Mouse (Mus musculus): Measurements from ENCODE around the gene Trim11. TPM values are rescaled to one million over a fixed set of nuclear protein-coding genes. Genes with fewer than 3 reads are reported as not detected.

The Trim11 gene
- polyA plus RNA-seq, 1 experiment from 2014 or later, result 9.1 TPM

DNA sequence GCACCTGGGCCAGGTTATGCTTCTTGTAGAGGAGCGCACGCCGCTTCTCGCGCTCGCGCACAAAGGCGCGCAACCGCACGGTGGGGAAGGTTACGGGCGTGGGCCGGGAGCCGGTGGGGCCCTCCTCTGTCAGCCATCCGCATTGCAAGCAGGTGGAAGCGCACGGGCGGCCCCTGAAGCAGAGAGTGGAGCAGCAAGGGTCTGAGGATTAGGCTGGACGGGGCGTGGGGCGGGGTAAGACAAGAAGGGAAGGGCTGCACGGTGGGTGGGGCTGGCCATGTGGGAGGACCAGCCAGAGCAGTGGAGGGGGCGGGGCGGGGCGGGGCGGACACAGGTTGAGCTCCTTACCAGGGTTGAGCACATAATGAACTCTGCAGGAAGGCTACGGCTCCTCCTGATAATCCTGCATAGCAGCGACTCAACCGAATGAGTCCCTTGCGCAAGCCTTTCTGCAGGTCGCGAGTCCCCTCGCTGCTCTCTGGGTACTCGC is 16.5 kb downstream of the Trim11 start:
- Histone ChIP-seq H3K4me1 (replicated peaks) (peaks cover 44% of the 10 kb centered on the region), H3K9ac (peak overlapping the region; percentile 40; the same call in 1 of the 2 replicates)
- peak; percentile 67 for ATAC-seq (ENCODE audit: insufficient read depth)

DNA sequence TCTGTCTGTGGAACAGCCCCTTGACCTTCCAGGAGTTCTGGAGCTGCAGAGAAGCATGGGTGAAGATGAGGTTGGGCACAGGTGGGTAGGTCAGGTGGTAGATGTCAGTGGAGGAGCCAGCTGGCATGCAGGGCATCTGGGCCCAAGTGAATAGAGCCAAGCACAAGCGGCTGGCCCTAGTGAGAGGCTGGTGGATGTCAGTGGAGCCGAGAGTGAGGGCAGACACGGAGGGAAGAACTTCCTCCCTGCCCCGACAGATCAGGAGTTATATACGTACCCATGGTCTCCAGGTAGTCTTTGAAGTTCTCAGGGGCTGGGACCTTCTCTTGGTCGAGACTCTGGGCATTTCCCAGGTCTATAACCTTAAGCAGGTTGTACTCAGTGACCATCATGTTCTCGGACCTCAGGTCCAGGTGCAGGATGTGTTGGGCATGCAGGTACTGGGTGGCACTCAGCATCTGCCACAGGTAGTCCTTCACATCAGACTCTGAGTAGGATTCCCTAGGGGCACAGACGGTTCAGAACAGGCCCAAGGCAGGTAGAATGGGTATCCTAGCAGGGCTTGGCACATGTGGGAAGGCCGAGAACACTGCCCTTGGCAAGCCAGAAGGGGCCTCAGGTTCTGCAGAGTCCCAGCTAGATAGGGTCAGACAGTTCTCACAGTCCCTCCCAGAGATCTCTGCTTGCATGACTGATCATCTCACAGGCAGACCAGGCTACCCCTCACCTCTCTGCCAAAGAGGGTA is 17.3 kb downstream of the Trim11 start:
- peaks cover 44% of the 10 kb centered on the region for H3K4me1 ChIP-seq (replicated peaks)
- WGBS (ENCODE audit: insufficient replicate concordance), result 61% methylated on average over 9 of the region's 9 CpGs
- no peak overlapping the region for H3K27ac ChIP-seq (replicated peaks)
- no peaks in the 10 kb centered on the region for H3K9me3 ChIP-seq (replicated peaks)
- no peak for ATAC-seq (ENCODE audit: insufficient read depth)
- H3K9ac ChIP-seq, result no peak overlapping the region
- peak overlapping the region; percentile 78 for H3K4me2 ChIP-seq
- no peak overlapping the region for H3K4me3 ChIP-seq (replicated peaks)
- peaks cover 31% of the 10 kb centered on the region for H3K27me3 ChIP-seq
- H3K36me3 ChIP-seq (replicated peaks), result peaks cover 5% of the 10 kb centered on the region; the same call in 1 of the 2 replicates

More for the DNA sequence above, 16.5 kb downstream of the Trim11 start:
- Histone ChIP-seq H3K27me3 (peaks cover 31% of the 10 kb centered on the region), H3K4me3 (replicated peaks) (peak overlapping the region; percentile 49), H3K27ac (replicated peaks) (no peak overlapping the region), H3K36me3 (replicated peaks) (peaks cover 13% of the 10 kb centered on the region), H3K9me3 (replicated peaks) (no peaks in the 10 kb centered on the region), H3K4me2 (peak overlapping the region; percentile 78)
- WGBS (ENCODE audit: insufficient replicate concordance), result 2% methylated on average over 35 of the region's 35 CpGs

DNA sequence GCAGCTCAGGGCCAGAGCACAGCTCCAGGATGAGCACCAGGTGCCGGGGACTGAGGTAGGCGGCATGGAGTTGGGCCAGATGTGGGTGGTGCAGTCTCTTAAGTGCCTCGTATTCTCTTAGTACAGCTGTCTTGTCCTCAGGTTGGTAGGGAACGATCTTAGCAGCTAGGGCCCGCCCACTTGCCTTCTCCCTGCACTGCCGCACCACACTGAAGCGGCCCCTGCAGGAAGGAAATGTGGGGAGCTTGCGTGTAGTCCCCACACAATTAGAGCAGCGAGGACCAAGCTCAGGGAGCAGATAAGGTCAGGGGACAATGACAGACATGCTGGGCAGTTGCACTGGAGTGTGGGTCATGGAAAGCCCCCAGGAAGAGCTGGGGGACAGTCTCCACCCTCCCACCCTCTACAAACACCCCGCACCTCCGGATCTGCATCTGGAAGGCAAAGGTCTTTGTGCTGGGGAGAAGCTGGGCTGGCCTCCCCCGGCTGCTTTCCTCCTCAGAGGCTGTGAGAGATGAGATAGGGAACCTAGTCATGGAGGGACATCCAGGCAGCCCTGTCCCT is 18.0 kb downstream of the Trim11 start:
- H3K9me3 ChIP-seq (replicated peaks), result no peaks in the 10 kb centered on the region
- H3K4me2 ChIP-seq, result no peak overlapping the region
- 16% methylated on average over 12 of the region's 12 CpGs for WGBS (ENCODE audit: insufficient replicate concordance)
- no peak overlapping the region for H3K9ac ChIP-seq
- H3K27me3 ChIP-seq, result peaks cover 31% of the 10 kb centered on the region
- no peak overlapping the region for H3K4me3 ChIP-seq (replicated peaks)
- no peak overlapping the region for H3K27ac ChIP-seq (replicated peaks)
- no peak for ATAC-seq (ENCODE audit: insufficient read depth)
- H3K4me1 ChIP-seq (replicated peaks), result peaks cover 40% of the 10 kb centered on the region
- H3K36me3 ChIP-seq (replicated peaks), result no peaks in the 10 kb centered on the region

DNA sequence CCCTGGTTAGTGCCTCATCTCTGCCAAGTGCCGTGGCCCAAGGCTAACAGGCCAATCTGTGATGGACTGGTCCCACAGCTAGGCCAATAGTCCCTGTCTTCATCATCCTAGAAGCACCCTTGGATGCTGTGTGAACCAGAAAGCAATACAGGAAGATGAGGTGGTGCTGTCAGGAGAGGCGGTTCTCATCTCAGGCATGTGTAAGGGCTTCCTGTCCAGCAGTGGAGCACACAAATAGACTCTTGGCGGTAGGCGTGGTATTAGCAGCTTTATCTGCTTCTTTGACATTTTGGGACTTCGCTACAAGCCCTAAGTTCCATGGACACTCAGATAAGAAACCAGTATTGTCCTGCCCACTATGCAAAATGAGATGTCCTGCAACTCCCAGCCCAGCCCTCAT is 19.6 kb downstream of the Trim11 start:
- Histone ChIP-seq H3K27me3 (peaks cover 31% of the 10 kb centered on the region), H3K4me1 (replicated peaks) (peaks cover 37% of the 10 kb centered on the region), H3K4me3 (replicated peaks) (no peak overlapping the region), H3K4me2 (no peak overlapping the region), H3K9ac (no peak overlapping the region), H3K9me3 (replicated peaks) (no peaks in the 10 kb centered on the region), H3K36me3 (replicated peaks) (no peaks in the 10 kb centered on the region), H3K27ac (replicated peaks) (no peak overlapping the region)
- 48% methylated on average over 5 of the region's 5 CpGs for WGBS (ENCODE audit: insufficient replicate concordance)
- no peak for ATAC-seq (ENCODE audit: insufficient read depth)

DNA sequence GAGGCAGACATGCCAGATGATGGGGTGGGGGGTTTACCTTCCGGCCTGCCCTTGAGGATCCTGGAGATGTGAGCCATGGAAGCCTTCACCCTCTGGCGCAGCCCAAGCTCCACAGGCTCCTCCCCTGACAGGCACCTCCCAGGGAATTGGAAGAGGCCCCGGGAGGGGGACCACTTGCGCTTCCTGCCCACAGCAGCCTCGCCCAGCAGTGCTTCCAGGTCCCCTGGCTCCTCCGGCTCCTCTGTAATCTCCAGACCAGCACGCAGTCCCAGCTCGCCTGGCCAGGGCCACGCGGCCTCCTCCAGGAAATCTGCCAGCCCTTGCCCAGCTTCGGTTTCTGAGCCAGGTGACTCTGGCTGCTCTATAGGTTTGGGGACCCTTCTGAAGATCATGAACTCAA is 21.3 kb downstream of the Trim11 start:
- H3K36me3 ChIP-seq (replicated peaks), result no peaks in the 10 kb centered on the region
- H3K9ac ChIP-seq, result no peak overlapping the region
- no peaks in the 10 kb centered on the region for H3K9me3 ChIP-seq (replicated peaks)
- H3K27ac ChIP-seq (replicated peaks), result no peak overlapping the region
- H3K4me3 ChIP-seq (replicated peaks), result no peak overlapping the region
- peaks cover 22% of the 10 kb centered on the region for H3K4me1 ChIP-seq (replicated peaks)
- 32% methylated on average over 11 of the region's 11 CpGs for WGBS (ENCODE audit: insufficient replicate concordance)
- ATAC-seq (ENCODE audit: insufficient read depth), result no peak
- peaks cover 25% of the 10 kb centered on the region for H3K27me3 ChIP-seq
- no peak overlapping the region for H3K4me2 ChIP-seq

DNA sequence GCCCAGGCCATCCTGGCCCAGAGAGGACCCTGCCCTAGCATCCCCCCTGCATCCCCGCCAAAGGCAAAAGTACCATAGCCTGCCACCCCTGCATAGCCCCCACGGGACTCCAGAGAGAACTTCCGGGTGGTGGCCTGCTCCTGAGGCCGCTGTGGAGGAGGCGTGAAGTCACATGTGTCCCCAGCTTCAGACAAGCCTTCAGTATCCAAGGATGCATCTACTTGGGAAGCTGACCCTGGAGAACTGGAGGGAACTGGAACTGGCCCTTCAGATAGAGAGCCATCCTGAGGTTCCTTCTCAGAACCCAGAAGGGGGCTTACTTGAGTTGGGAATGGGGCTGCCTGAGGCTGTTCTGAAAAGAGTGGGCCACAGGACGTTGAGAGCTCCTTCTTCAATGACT is 21.9 kb downstream of the Trim11 start:
- Histone ChIP-seq H3K4me2 (no peak overlapping the region), H3K4me3 (replicated peaks) (no peak overlapping the region), H3K27me3 (peaks cover 18% of the 10 kb centered on the region), H3K9ac (no peak overlapping the region), H3K36me3 (replicated peaks) (no peaks in the 10 kb centered on the region), H3K9me3 (replicated peaks) (no peaks in the 10 kb centered on the region), H3K27ac (replicated peaks) (no peak overlapping the region), H3K4me1 (replicated peaks) (peaks cover 15% of the 10 kb centered on the region)
- ATAC-seq (ENCODE audit: insufficient read depth), result no peak
- WGBS (ENCODE audit: insufficient replicate concordance), result 59% methylated on average over 6 of the region's 6 CpGs

DNA sequence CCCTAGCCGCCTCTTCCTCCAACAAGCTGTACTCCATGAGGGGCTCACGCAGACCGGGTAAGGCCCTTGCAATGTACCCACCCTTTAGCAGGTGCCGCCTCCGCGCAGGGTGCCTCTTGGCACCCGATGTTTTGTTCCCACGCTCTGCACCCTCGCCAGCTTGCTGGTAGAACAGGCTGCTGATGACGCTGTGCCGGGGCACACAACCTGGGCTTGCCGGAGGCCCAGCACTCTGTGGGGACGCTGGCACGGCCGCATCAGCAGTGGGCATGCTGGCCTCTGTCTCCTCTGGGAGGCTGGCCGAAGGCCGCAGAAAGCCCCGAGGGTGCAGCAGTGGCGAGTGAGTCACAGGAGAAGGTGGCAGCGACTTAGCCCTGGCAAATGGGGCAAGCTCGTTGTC is 22.7 kb downstream of the Trim11 start:
- Histone ChIP-seq H3K9me3 (replicated peaks) (no peaks in the 10 kb centered on the region), H3K9ac (no peak overlapping the region), H3K27me3 (peaks cover 10% of the 10 kb centered on the region; the same call in 1 of the 2 replicates), H3K4me1 (replicated peaks) (0 out of 2 replicates have a peak, but pooled peaks cover 7% of the 10 kb centered on the region), H3K36me3 (replicated peaks) (no peaks in the 10 kb centered on the region), H3K4me3 (replicated peaks) (no peak overlapping the region), H3K27ac (replicated peaks) (no peak overlapping the region), H3K4me2 (no peak overlapping the region)
- 77% methylated on average over 21 of the region's 21 CpGs for WGBS (ENCODE audit: insufficient replicate concordance)
- ATAC-seq (ENCODE audit: insufficient read depth), result no peak

DNA sequence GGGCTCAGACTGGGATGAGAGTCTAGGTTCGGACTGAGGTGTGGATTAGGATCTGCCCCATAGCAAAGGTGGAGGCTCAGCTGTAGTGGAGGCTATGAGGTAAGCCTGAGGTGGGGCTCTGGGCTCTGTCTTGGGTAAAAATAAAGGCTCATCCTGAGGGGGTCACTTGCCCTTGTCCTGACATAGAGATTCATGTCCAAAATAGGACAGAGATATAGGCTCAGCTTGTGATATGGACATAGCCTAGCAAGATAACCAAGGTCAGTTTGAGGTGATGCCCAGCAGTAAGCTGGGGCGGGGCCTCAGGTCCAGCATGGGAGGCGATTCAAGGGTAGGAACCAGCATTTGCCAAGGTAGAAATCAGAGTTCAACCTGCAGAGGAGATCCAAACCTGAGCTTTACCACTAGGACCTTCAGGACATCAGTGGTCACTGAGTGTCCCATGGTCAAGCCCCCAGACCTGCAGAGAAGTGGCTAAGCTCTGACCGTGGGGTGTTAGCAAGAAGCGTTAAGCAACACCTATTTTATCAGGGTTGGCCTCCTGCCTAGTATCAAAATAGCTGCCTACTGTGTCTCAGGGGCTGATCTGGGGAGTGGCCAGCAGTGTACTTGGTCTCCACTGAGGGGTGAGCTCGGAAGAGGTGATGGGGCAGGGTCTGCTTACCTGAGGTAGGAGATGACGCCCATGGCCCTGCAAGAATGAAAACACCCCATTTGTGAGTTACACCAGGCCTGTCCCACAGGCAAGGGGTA is 24.6 kb downstream of the Trim11 start:
- WGBS (ENCODE audit: insufficient replicate concordance), result 61% methylated on average over 7 of the region's 7 CpGs
- Histone ChIP-seq H3K4me2 (no peak overlapping the region), H3K4me1 (replicated peaks) (no peaks in the 10 kb centered on the region), H3K36me3 (replicated peaks) (no peaks in the 10 kb centered on the region), H3K4me3 (replicated peaks) (no peak overlapping the region), H3K9me3 (replicated peaks) (no peaks in the 10 kb centered on the region), H3K27me3 (no peaks in the 10 kb centered on the region), H3K9ac (no peak overlapping the region), H3K27ac (replicated peaks) (no peak overlapping the region)
- ATAC-seq (ENCODE audit: insufficient read depth), result no peak

DNA sequence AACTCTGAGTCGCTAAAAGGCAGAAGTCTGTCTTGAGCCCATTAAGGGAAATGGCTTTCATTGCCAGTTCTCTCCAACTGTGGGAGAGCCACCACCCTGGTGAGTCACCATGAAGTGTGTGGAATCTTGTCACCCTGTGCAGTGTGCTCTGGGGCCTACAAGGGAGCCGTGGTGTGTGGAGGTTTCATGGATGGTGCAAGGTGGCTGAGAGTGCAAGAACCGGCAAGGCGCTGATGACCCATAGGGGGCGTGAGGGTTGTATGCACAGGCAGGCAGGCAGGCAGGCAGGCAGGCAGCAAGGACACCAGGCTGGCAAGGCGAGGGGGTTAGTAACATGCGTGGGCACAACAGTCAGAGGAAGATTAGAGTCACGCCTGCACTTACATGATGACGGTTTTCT is 37.2 kb downstream of the Trim11 start:
- H3K9ac ChIP-seq, result no peak overlapping the region

DNA sequence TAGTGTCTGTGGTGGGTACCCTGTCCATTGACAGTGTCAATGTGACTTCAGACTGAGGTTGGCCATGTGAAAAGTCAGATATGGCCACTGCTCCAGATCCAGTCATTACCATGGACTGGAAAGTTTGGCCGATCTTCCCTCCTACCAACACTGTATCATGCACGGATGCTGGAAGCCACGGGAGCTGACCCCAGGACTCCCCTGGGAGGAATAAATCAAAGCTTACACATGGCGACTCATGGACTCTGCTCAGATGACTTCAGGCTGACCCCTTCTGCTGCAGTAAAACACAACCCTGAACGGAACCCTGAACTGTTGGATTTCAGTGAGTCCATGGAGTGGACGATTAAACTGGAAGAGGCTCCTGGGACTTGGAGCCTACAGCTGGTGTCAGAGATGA is 48.5 kb downstream of the Trim11 start:
- H3K4me3 ChIP-seq (replicated peaks), result no peak overlapping the region
- H3K27ac ChIP-seq (replicated peaks), result no peak overlapping the region
- no peak for ATAC-seq (ENCODE audit: insufficient read depth)
- H3K4me1 ChIP-seq (replicated peaks), result no peaks in the 10 kb centered on the region
- H3K36me3 ChIP-seq (replicated peaks), result no peaks in the 10 kb centered on the region
- WGBS (ENCODE audit: insufficient replicate concordance), result 58% methylated on average over 6 of the region's 6 CpGs
- H3K4me2 ChIP-seq, result no peak overlapping the region
- H3K9ac ChIP-seq, result no peak overlapping the region
- no peaks in the 10 kb centered on the region for H3K9me3 ChIP-seq (replicated peaks)
- H3K27me3 ChIP-seq, result no peaks in the 10 kb centered on the region

More for the DNA sequence above, 37.2 kb downstream of the Trim11 start:
- no peaks in the 10 kb centered on the region for H3K9me3 ChIP-seq (replicated peaks)
- H3K27me3 ChIP-seq, result no peaks in the 10 kb centered on the region; the same call in 1 of the 2 replicates
- no peak overlapping the region for H3K4me3 ChIP-seq (replicated peaks)
- H3K27ac ChIP-seq (replicated peaks), result no peak overlapping the region
- ATAC-seq (ENCODE audit: insufficient read depth), result no peak
- H3K4me1 ChIP-seq (replicated peaks), result no peaks in the 10 kb centered on the region
- no peaks in the 10 kb centered on the region for H3K36me3 ChIP-seq (replicated peaks)
- no peak overlapping the region for H3K4me2 ChIP-seq
- WGBS (ENCODE audit: insufficient replicate concordance), result 28% methylated on average over 9 of the region's 9 CpGs

DNA sequence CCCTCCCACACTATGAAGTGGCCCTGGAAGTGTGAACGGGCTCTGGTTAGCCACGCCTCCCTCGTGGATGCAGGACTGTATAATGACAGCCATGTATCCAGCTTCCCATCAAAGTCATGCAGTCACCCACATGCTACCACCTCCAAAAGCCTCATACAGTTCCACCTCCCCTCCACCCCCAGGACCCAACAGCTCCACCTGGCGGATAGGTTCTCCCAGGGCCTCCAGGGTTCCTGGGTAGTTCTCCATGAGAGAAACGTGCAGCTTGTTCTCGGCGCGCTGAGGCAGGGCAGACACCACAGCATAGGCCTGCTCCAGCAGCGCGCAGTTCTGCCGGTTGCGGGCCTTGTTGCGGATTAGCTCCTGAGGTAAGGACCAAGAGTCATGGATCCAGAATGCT is 51.1 kb downstream of the Trim11 start:
- ATAC-seq (ENCODE audit: insufficient read depth), result no peak
- H3K9ac ChIP-seq, result no peak overlapping the region
- H3K4me3 ChIP-seq (replicated peaks), result no peak overlapping the region
- H3K36me3 ChIP-seq (replicated peaks), result no peaks in the 10 kb centered on the region
- 77% methylated on average over 13 of the region's 13 CpGs for WGBS (ENCODE audit: insufficient replicate concordance)
- H3K9me3 ChIP-seq (replicated peaks), result no peaks in the 10 kb centered on the region
- H3K27ac ChIP-seq (replicated peaks), result no peak overlapping the region
- H3K27me3 ChIP-seq, result no peaks in the 10 kb centered on the region
- no peaks in the 10 kb centered on the region for H3K4me1 ChIP-seq (replicated peaks)
- H3K4me2 ChIP-seq, result no peak overlapping the region

Measured in liver, embryonic 15.5 days (tissue).